Mouse (Mus musculus): ENCODE results near the gene Ppm1j. TPM values are rescaled to one million over a fixed set of nuclear protein-coding genes. Genes with fewer than 3 reads are reported as not detected.
"Not testable (repeated sequence)": the region's sequence is repeated elsewhere in the genome, so short reads cannot be mapped to it uniquely, and the experiment has no call there.

Gene Ppm1j
- total and polyA plus RNA-seq, 2 experiments from 2014 or later, result 0.58 to 0.99 TPM

GRCm38 (mm10) chr3:104804312-104804711, 23.5 kb downstream of the Ppm1j start:
- Histone ChIP-seq H3K4me2 (ENCODE audit: low read depth, low read length) (no peak overlapping the region), H3K4me1 (ENCODE audit: insufficient read depth, low read length) (no peaks in the 10 kb centered on the region), H3K27me3 (ENCODE audit: insufficient read depth, low read length) (no peaks in the 10 kb centered on the region), H3K9ac (replicated peaks; ENCODE audit: low read length) (no peak overlapping the region), H3K9me3 (ENCODE audit: low read length) (no peaks in the 10 kb centered on the region), H3K4me3 (ENCODE audit: low read length) (no peak overlapping the region), H3K36me3 (ENCODE audit: insufficient read depth, low read length) (0 out of 2 replicates have a peak, but pooled peaks cover 8% of the 10 kb centered on the region), H3K27ac (no peak overlapping the region)
- TF ChIP-seq CTCF (IDR thresholded peaks at IDR 0.05; ENCODE audit: low read depth), result no peak
- 95% methylated on average over 10 of the region's 10 CpGs for WGBS
- DNase-seq (ENCODE audit: low spot score), result no peak
- ATAC-seq, result no peak

- DNase-seq (ENCODE audit: low spot score) (no peak), ATAC-seq (no peak)
- 82% methylated on average over 9 of the region's 9 CpGs for WGBS
- H3K4me3 ChIP-seq (ENCODE audit: low read length), result no peak overlapping the region
- no peak for TF ChIP-seq CTCF (IDR thresholded peaks at IDR 0.05; ENCODE audit: low read depth)
- no peaks in the 10 kb centered on the region for H3K9me3 ChIP-seq (ENCODE audit: low read length)
- H3K4me1 ChIP-seq (ENCODE audit: insufficient read depth, low read length), result no peaks in the 10 kb centered on the region
- H3K27me3 ChIP-seq (ENCODE audit: insufficient read depth, low read length), result no peaks in the 10 kb centered on the region
- H3K27ac ChIP-seq, result no peak overlapping the region
- no peak overlapping the region for H3K9ac ChIP-seq (replicated peaks; ENCODE audit: low read length)
- no peaks in the 10 kb centered on the region for H3K36me3 ChIP-seq (ENCODE audit: insufficient read depth, low read length)
- no peak overlapping the region for H3K4me2 ChIP-seq (ENCODE audit: low read depth, low read length)
Measured at GRCm38 (mm10) chr3:104805539-104805938, 24.7 kb downstream of the Ppm1j start.

- ATAC-seq (no peak), DNase-seq (ENCODE audit: low spot score) (no peak)
- H3K36me3 ChIP-seq (ENCODE audit: insufficient read depth, low read length), result no peaks in the 10 kb centered on the region
- H3K27ac ChIP-seq, result no peak overlapping the region
- no peak overlapping the region for H3K9ac ChIP-seq (replicated peaks; ENCODE audit: low read length)
- H3K9me3 ChIP-seq (ENCODE audit: low read length), result no peaks in the 10 kb centered on the region
- no peak for TF ChIP-seq CTCF (IDR thresholded peaks at IDR 0.05; ENCODE audit: low read depth)
- H3K4me1 ChIP-seq (ENCODE audit: insufficient read depth, low read length), result no peaks in the 10 kb centered on the region
- no peak overlapping the region for H3K4me3 ChIP-seq (ENCODE audit: low read length)
- no peak overlapping the region for H3K4me2 ChIP-seq (ENCODE audit: low read depth, low read length)
- H3K27me3 ChIP-seq (ENCODE audit: insufficient read depth, low read length), result no peaks in the 10 kb centered on the region
- WGBS, result 37% methylated on average over 3 of the region's 3 CpGs
Measured at GRCm38 (mm10) chr3:104811752-104812151, 30.9 kb downstream of the Ppm1j start.

GRCm38 (mm10) chr3:104812254-104812653, 31.4 kb downstream of the Ppm1j start:
- Histone ChIP-seq H3K9me3 (ENCODE audit: low read length) (no peaks in the 10 kb centered on the region), H3K4me1 (ENCODE audit: insufficient read depth, low read length) (no peaks in the 10 kb centered on the region), H3K27ac (no peak overlapping the region), H3K9ac (replicated peaks; ENCODE audit: low read length) (no peak overlapping the region), H3K27me3 (ENCODE audit: insufficient read depth, low read length) (no peaks in the 10 kb centered on the region), H3K4me3 (ENCODE audit: low read length) (no peak overlapping the region), H3K4me2 (ENCODE audit: low read depth, low read length) (no peak overlapping the region), H3K36me3 (ENCODE audit: insufficient read depth, low read length) (no peaks in the 10 kb centered on the region)
- TF ChIP-seq CTCF (IDR thresholded peaks at IDR 0.05; ENCODE audit: low read depth), result no peak
- 85% methylated on average over 4 of the region's 4 CpGs for WGBS
- no peak for DNase-seq (ENCODE audit: low spot score)
- ATAC-seq, result no peak

GRCm38 (mm10) chr3:104813227-104813626, 32.4 kb downstream of the Ppm1j start:
- H3K4me2 ChIP-seq (ENCODE audit: low read depth, low read length); DNase-seq (ENCODE audit: low spot score); H3K9ac ChIP-seq (replicated peaks; ENCODE audit: low read length); H3K36me3 ChIP-seq (ENCODE audit: insufficient read depth, low read length); H3K4me1 ChIP-seq (ENCODE audit: insufficient read depth, low read length); H3K4me3 ChIP-seq (ENCODE audit: low read length); ATAC-seq; H3K9me3 ChIP-seq (ENCODE audit: low read length); H3K27me3 ChIP-seq (ENCODE audit: insufficient read depth, low read length); H3K27ac ChIP-seq: not testable (repeated sequence)
- WGBS, result 93% methylated on average over 7 of the region's 7 CpGs

GRCm38 (mm10) chr3:104814746-104815145, 33.9 kb downstream of the Ppm1j start:
- no peak for TF ChIP-seq CTCF (IDR thresholded peaks at IDR 0.05; ENCODE audit: low read depth)
- H3K27me3 ChIP-seq (ENCODE audit: insufficient read depth, low read length), result no peaks in the 10 kb centered on the region
- no peak overlapping the region for H3K9ac ChIP-seq (replicated peaks; ENCODE audit: low read length)
- ATAC-seq, result no peak
- DNase-seq (ENCODE audit: low spot score), result no peak
- H3K4me2 ChIP-seq (ENCODE audit: low read depth, low read length), result no peak overlapping the region
- H3K36me3 ChIP-seq (ENCODE audit: insufficient read depth, low read length), result no peaks in the 10 kb centered on the region
- no peak overlapping the region for H3K27ac ChIP-seq
- 90% methylated on average over 1 of the region's 1 CpGs for WGBS
- H3K9me3 ChIP-seq (ENCODE audit: low read length), result no peaks in the 10 kb centered on the region
- H3K4me1 ChIP-seq (ENCODE audit: insufficient read depth, low read length), result no peaks in the 10 kb centered on the region
- no peak overlapping the region for H3K4me3 ChIP-seq (ENCODE audit: low read length)

- no peak for TF ChIP-seq CTCF (IDR thresholded peaks at IDR 0.05; ENCODE audit: low read depth)
- no peaks in the 10 kb centered on the region for H3K27me3 ChIP-seq (ENCODE audit: insufficient read depth, low read length)
- no peak overlapping the region for H3K27ac ChIP-seq
- DNase-seq (ENCODE audit: low spot score), result no peak
- no peaks in the 10 kb centered on the region for H3K9me3 ChIP-seq (ENCODE audit: low read length)
- no peaks in the 10 kb centered on the region for H3K4me1 ChIP-seq (ENCODE audit: insufficient read depth, low read length)
- ATAC-seq, result no peak
- H3K9ac ChIP-seq (replicated peaks; ENCODE audit: low read length), result no peak overlapping the region
- H3K4me3 ChIP-seq (ENCODE audit: low read length), result no peak overlapping the region
- 80% methylated on average over 2 of the region's 2 CpGs for WGBS
- no peaks in the 10 kb centered on the region for H3K36me3 ChIP-seq (ENCODE audit: insufficient read depth, low read length)
- no peak overlapping the region for H3K4me2 ChIP-seq (ENCODE audit: low read depth, low read length)
Measured at GRCm38 (mm10) chr3:104815346-104815745, 34.5 kb downstream of the Ppm1j start.
